Mouse (Mus musculus): Measurements from ENCODE around the gene Pdlim3. TPM values are rescaled to one million over a fixed set of nuclear protein-coding genes. Genes with fewer than 3 reads are reported as not detected.
A peak's percentile ranks its signal among the peaks of the same experiment; 100 is the strongest.

Pdlim3 gene
- total RNA-seq, 1 experiment from 2014 or later, result not detected

GRCm38 (mm10) chr8:45889737-45890136, 4.5 kb downstream of the Pdlim3 start:
- ATAC-seq (replicated peaks in 1 of 2; ENCODE audit: insufficient read depth in 1 of 2, low FRiP score in 2 of 2, low TSS enrichment in 1 of 2, low read depth in 1 of 2, poor library complexity in 2 of 2, severe bottlenecking in 2 of 2), result peak; percentile 79 to 85

GRCm38 (mm10) chr8:45896590-45896989, 11.3 kb downstream of the Pdlim3 start:
- ATAC-seq (replicated peaks in 1 of 2; ENCODE audit: insufficient read depth in 1 of 2, low FRiP score in 2 of 2, low TSS enrichment in 1 of 2, low read depth in 1 of 2, poor library complexity in 2 of 2, severe bottlenecking in 2 of 2), result no peak

- ATAC-seq (replicated peaks in 1 of 2; ENCODE audit: insufficient read depth in 1 of 2, low FRiP score in 2 of 2, low TSS enrichment in 1 of 2, low read depth in 1 of 2, poor library complexity in 2 of 2, severe bottlenecking in 2 of 2), result peak; percentile 90 to 98
Measured at GRCm38 (mm10) chr8:45899783-45900182, 14.5 kb downstream of the Pdlim3 start.

GRCm38 (mm10) chr8:45901626-45902025, 16.4 kb downstream of the Pdlim3 start:
- ATAC-seq (replicated peaks in 1 of 2; ENCODE audit: insufficient read depth in 1 of 2, low FRiP score in 2 of 2, low TSS enrichment in 1 of 2, low read depth in 1 of 2, poor library complexity in 2 of 2, severe bottlenecking in 2 of 2), result no peak

- no peak for ATAC-seq (replicated peaks in 1 of 2; ENCODE audit: insufficient read depth in 1 of 2, low FRiP score in 2 of 2, low TSS enrichment in 1 of 2, low read depth in 1 of 2, poor library complexity in 2 of 2, severe bottlenecking in 2 of 2)
Measured at GRCm38 (mm10) chr8:45903659-45904058, 18.4 kb downstream of the Pdlim3 start.

- ATAC-seq (replicated peaks in 1 of 2; ENCODE audit: insufficient read depth in 1 of 2, low FRiP score in 2 of 2, low TSS enrichment in 1 of 2, low read depth in 1 of 2, poor library complexity in 2 of 2, severe bottlenecking in 2 of 2), result no peak
Measured at GRCm38 (mm10) chr8:45905591-45906250, 20.5 kb downstream of the Pdlim3 start.

- no peak for ATAC-seq (replicated peaks in 1 of 2; ENCODE audit: insufficient read depth in 1 of 2, low FRiP score in 2 of 2, low TSS enrichment in 1 of 2, low read depth in 1 of 2, poor library complexity in 2 of 2, severe bottlenecking in 2 of 2)
Measured at GRCm38 (mm10) chr8:45906251-45906619, 21.0 kb downstream of the Pdlim3 start.

- no peak for ATAC-seq (replicated peaks in 1 of 2; ENCODE audit: insufficient read depth in 1 of 2, low FRiP score in 2 of 2, low TSS enrichment in 1 of 2, low read depth in 1 of 2, poor library complexity in 2 of 2, severe bottlenecking in 2 of 2)
Measured at GRCm38 (mm10) chr8:45913707-45914106, 28.4 kb downstream of the Pdlim3 start.

- ATAC-seq (replicated peaks in 1 of 2; ENCODE audit: insufficient read depth in 1 of 2, low FRiP score in 2 of 2, low TSS enrichment in 1 of 2, low read depth in 1 of 2, poor library complexity in 2 of 2, severe bottlenecking in 2 of 2), result no peak
Measured at GRCm38 (mm10) chr8:45916496-45916895, 31.2 kb downstream of the Pdlim3 start.

GRCm38 (mm10) chr8:45917040-45917679, 31.9 kb downstream of the Pdlim3 start:
- ATAC-seq (replicated peaks in 1 of 2; ENCODE audit: insufficient read depth in 1 of 2, low FRiP score in 2 of 2, low TSS enrichment in 1 of 2, low read depth in 1 of 2, poor library complexity in 2 of 2, severe bottlenecking in 2 of 2), result no peak

- no peak for ATAC-seq (replicated peaks in 1 of 2; ENCODE audit: insufficient read depth in 1 of 2, low FRiP score in 2 of 2, low TSS enrichment in 1 of 2, low read depth in 1 of 2, poor library complexity in 2 of 2, severe bottlenecking in 2 of 2)
Measured at GRCm38 (mm10) chr8:45918891-45919290, 33.6 kb downstream of the Pdlim3 start.

GRCm38 (mm10) chr8:45920392-45920791, 35.1 kb downstream of the Pdlim3 start:
- ATAC-seq (replicated peaks in 1 of 2; ENCODE audit: insufficient read depth in 1 of 2, low FRiP score in 2 of 2, low TSS enrichment in 1 of 2, low read depth in 1 of 2, poor library complexity in 2 of 2, severe bottlenecking in 2 of 2), result no peak

GRCm38 (mm10) chr8:45922116-45922515, 36.9 kb downstream of the Pdlim3 start:
- ATAC-seq (replicated peaks in 1 of 2; ENCODE audit: insufficient read depth in 1 of 2, low FRiP score in 2 of 2, low TSS enrichment in 1 of 2, low read depth in 1 of 2, poor library complexity in 2 of 2, severe bottlenecking in 2 of 2), result no peak

- peak; percentile 92 to 98 for ATAC-seq (replicated peaks in 1 of 2; ENCODE audit: insufficient read depth in 1 of 2, low FRiP score in 2 of 2, low TSS enrichment in 1 of 2, low read depth in 1 of 2, poor library complexity in 2 of 2, severe bottlenecking in 2 of 2)
Measured at GRCm38 (mm10) chr8:45934582-45935014, 49.3 kb downstream of the Pdlim3 start, which contains the start of gene Ccdc110. Gene Ccdc110 (plus strand): TSS chr8:45934619.

- no peak for ATAC-seq (replicated peaks in 1 of 2; ENCODE audit: insufficient read depth in 1 of 2, low FRiP score in 2 of 2, low TSS enrichment in 1 of 2, low read depth in 1 of 2, poor library complexity in 2 of 2, severe bottlenecking in 2 of 2)
Measured at GRCm38 (mm10) chr8:45936986-45937385, 51.7 kb downstream of the Pdlim3 start.

- no peak for ATAC-seq (replicated peaks in 1 of 2; ENCODE audit: insufficient read depth in 1 of 2, low FRiP score in 2 of 2, low TSS enrichment in 1 of 2, low read depth in 1 of 2, poor library complexity in 2 of 2, severe bottlenecking in 2 of 2)
Measured at GRCm38 (mm10) chr8:45946283-45946682, 61.0 kb downstream of the Pdlim3 start.

- no peak for ATAC-seq (replicated peaks in 1 of 2; ENCODE audit: insufficient read depth in 1 of 2, low FRiP score in 2 of 2, low TSS enrichment in 1 of 2, low read depth in 1 of 2, poor library complexity in 2 of 2, severe bottlenecking in 2 of 2)
Measured at GRCm38 (mm10) chr8:45950622-45951021, 65.4 kb downstream of the Pdlim3 start.

All from hematopoietic stem cell, adult 5-6 weeks (primary cell).